Mouse (Mus musculus) brain, embryonic 14.5 days (tissue): Measurements from ENCODE around the gene Olfr218. TPM values are rescaled to one million over a fixed set of nuclear protein-coding genes. Genes with fewer than 3 reads are reported as not detected.
A peak's percentile ranks its signal among the peaks of the same experiment; 100 is the strongest.
"Not testable (repeated sequence)": the region's sequence is repeated elsewhere in the genome, so short reads cannot be mapped to it uniquely, and the experiment has no call there.

ENCODE experiments used
- DNase-seq: peaks from one replicate; pipeline ENCODE4 v3.0.0-alpha.2; 2011; ENCODE audit warnings: low read depth
- CTCF ChIP-seq: fragments of 200-500 bp; IDR thresholded peaks from 2 replicates; pipeline ENCODE4 v1.5.1; 2012; ENCODE audit warnings: inconsistent platforms, mild to moderate bottlenecking, moderate library complexity, borderline replicate concordance; ENCODE audit not compliant: insufficient read depth, insufficient read length; ENCODE audit errors: extremely low read depth
- POLR2A ChIP-seq: fragments of 200-500 bp; IDR thresholded peaks from 2 replicates; pipeline ENCODE4 v1.6.1; 2012; ENCODE audit warnings: mild to moderate bottlenecking, inconsistent platforms, borderline replicate concordance; ENCODE audit not compliant: poor library complexity, insufficient read depth, insufficient read length, severe bottlenecking; ENCODE audit errors: extremely low read depth
- polyA plus RNA-seq: library from polyadenylated mRNA; depleted of rRNA; stranded (reverse); fragments of >200 nt; gene quantifications from 2 replicates; pipeline ENCODE4 v1.2.3, GENCODE M21; 2012; rRNA removed

The Olfr218 gene
- not detected in 2 replicates for polyA plus RNA-seq

DNA sequence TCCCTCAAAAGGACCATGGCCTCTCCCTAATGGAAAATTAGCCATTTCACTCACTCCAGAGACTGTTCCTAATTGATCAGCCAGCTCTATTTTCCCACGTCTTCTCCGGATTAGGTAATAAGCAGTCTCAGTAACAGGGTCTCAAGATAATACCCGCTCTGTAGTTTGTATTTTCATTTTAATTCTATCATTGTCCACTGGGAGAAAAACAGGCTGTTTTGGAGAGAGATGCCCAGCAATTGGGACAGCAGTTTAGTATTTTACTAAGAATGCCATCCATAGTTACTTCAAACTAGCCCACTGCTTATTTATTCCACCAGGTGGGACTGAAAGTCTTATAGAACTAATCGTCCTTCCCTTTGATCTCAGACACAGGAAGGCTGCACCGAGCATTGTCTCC is at the start of gene Olfr218:
TSS of gene Olfr218 (plus strand) at position 301 of the 400 bp plus-strand sequence.
- DNase-seq: peak; percentile 1
- no peak for TF ChIP-seq POLR2A
- TF ChIP-seq CTCF: no peak

DNA sequence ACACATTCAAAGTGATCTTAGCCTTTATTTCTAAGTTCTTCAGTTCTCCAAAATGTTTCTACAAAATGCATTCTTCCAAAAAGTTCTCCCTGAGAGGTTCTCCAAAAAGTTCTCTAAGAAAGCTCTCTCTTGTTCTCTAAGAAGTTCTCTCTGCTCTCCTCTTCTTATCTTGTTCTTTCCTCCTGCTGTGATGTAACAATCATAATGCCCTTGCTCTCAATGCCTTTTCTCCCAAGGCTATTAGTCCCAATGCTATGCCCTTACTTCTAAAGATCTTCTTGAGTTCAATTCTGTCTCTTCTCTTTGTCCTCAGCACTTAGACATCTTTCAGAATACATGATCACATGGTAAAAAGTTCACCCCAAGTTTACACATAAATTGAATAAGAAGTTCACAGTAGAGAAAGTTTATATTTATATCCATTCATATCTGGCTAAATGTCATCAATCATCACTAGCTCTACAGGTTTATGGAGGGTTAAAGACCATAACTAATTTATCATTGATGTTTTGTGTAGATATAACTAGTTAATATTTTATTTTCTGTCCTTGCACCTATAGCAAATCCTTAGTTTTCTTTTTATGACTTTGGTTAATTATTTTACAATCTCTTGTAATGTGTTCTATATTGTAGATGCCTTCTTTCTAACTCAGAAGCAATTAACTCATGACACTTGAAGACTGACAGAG is 23.3 kb upstream of the Olfr218 start:
- DNase-seq: no peak
- no peak for TF ChIP-seq POLR2A
- no peak for TF ChIP-seq CTCF

DNA sequence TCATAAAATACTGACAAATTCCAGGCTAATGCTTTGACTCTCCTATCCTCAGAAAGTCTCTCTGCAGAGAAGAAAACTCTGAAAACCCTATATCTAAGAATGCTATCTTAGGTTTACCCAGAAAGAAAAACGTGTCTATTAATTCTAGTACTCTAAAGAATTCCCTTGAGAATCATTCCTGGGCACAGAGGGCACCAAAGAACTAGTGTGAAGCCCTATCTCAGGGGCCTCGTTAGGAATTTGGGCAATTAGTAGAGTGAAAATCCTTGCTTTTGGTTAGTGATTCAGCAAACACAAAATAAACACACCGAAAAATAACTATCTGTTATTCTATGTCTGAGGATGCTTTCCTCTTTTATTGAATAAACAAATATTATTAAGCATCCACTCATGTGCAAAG is 7.1 kb upstream of the Olfr218 start, which contains the start of gene Olfr1406:
TSS of gene Olfr1406 (minus strand) at position 101 of the 400 bp plus-strand sequence.
- no peak for DNase-seq
- no peak for TF ChIP-seq POLR2A
- TF ChIP-seq CTCF: no peak

DNA sequence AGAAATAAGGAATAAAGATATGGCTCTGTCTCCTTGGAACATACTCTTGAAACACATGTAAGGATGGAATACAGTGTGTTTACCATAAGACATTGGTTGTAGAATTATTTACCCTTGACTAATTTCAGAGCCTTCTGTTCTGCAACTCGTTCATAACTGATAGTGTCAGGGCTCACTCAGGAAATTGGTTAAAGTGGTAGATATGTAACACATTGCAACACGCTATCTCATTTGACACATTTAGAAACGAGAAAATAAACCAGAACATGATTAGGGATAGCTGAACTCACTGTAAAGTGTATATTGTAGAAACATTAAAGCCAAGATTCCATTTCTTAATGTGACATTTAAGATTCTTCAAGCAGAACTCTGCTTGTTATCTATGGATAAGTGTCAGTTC is 5.5 kb upstream of the Olfr218 start:
- TF ChIP-seq POLR2A (no peak), CTCF (no peak)
- DNase-seq: no peak

DNA sequence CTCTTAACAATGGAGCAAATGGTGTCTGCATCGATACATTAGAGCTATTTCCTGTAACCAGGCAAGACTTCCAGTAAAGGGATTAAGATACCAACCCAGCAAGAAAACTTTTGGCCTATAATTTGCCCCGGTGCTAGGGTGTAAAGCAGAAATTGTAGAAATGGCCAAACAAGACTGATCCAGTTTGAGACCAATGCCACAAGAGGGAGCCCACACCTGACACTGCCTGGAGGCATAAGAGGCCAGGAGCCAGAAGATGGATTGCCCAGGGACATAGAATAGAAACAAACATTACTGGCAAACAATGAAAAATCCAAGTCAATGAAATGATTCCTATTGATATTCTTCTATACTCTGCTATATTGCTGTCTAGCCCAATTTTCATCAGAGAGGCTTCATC is 1.2 kb upstream of the Olfr218 start:
- no peak for TF ChIP-seq POLR2A
- TF ChIP-seq CTCF: no peak

DNA sequence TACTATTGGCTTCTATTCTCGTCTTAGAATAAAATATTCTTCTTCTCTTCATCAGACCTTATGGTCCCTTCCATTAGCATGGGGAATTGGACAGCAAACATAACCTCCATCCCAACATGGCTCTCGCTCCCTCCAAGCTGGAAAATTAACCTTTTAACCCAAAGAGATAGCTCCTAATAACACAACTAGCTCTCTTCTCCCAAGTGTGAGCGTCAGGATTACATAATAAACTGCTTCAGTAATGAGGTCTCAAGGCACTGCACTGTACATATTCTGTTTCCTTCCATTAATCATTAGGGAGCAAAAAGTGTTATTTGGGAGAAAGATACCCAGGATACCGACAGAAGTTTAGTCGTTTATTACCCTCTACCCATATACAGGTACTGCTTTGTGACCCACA is 14.5 kb downstream of the Olfr218 start, which contains the start of gene Olfr1404:
TSS of gene Olfr1404 (plus strand) at position 301 of the 400 bp plus-strand sequence.
- TF ChIP-seq POLR2A: no peak
- no peak for TF ChIP-seq CTCF
- no peak for DNase-seq

More for the DNA sequence above, 1.2 kb upstream of the Olfr218 start:
- DNase-seq: no peak

DNA sequence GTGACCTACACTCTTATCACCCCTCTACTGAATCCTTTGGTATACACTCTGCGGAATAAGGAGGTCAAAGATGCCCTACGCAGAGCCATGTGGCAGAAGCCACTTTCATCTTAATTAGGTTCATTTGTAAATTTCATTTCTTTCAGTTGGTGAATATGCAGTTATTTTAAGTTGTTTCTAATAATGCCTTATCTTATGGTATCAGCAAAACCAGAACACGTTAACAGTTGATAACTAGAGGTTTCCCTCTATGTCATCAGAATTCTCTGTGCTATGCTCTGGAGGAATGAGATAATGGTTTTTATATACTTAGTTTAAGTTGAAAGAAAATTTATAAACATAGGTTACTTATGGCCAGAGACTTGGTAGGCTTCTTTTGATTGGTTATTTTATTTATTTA is 18.9 kb downstream of the Olfr218 start:
- TF ChIP-seq POLR2A (no peak), CTCF (no peak)
- DNase-seq: no peak

DNA sequence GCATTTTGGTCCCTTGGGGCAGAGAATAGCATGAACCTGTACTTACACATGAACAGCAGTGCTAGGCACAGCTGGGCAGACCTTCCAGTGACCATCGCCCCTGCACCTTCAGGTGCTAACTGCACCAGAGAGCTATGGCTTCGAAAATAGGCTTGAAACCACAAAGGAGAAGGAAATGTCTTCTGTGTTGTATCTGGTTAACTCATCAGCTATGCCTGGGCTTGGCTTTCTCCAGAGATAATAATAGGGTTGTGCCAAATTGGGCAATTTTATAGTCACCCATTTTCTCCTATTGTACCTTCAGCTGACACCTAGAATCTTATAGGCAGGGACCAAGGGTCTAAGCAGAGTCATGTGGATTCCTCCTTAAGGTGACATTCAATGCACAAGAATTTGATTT is 29.5 kb downstream of the Olfr218 start, which contains the start of gene Fcer1a:
TSS of gene Fcer1a (minus strand) at position 134 of the 400 bp plus-strand sequence.
- no peak for TF ChIP-seq CTCF
- no peak for TF ChIP-seq POLR2A
- DNase-seq: no peak

DNA sequence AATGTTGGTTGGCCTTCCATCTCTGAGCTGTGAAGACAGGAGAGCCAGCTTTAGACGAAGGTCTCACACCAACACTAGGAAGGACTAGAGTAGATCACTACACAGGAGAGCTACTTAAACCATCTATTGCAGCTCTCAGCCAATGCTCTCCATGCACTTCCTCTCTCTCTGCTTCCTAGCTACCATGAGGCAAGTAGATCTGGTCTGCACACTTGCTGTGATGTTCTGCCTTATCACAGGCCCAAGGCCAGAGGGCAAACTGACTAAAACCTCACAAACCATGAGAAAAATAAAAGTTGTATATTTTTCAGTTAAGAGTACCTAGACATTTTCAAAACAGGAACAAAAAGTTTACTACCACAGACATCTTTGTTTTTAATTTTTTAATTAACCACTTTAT is 39.4 kb downstream of the Olfr218 start:
- not testable (repeated sequence) for DNase-seq

DNA sequence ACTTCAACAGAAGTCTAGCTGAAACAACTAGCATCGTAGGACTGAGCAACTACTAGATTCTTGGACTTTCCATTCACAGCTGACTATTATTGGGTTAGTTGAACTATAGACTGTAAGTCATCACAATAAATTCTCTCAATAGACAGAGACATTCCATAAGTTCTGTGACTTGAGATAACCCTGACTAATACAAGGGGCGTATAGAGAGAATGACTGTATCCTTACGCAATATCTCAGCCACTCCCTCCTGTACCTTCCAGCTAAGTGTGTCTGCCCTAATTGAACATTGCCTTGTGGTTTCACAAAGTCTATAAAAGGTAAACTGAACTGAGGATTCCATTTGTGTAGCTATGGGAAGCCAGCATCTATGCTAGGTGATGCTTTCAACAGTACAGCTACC is 52.3 kb downstream of the Olfr218 start:
- TF ChIP-seq POLR2A (no peak), CTCF (no peak)
- DNase-seq: no peak

Other genes with a start within 250 kb of the Olfr218 start
- not detected in 2 replicates for gene Olfr16, start 247.4 kb upstream of the Olfr218 start, polyA plus RNA-seq
- not detected in 2 replicates for gene Olfr1408, start 60.4 kb upstream of the Olfr218 start, polyA plus RNA-seq
- gene Olfr1406, start 7.2 kb upstream of the Olfr218 start, polyA plus RNA-seq: not detected in 2 replicates
- gene Olfr1404, start 14.6 kb downstream of the Olfr218 start, polyA plus RNA-seq: not detected in 2 replicates
- not detected in 2 replicates for gene Fcer1a, start 29.4 kb downstream of the Olfr218 start, polyA plus RNA-seq
- gene Olfr418, start 68.2 kb downstream of the Olfr218 start, polyA plus RNA-seq: not detected in 2 replicates
- gene Mptx2, start 80.0 kb downstream of the Olfr218 start, polyA plus RNA-seq: not detected in 2 replicates
- 87.4 and 106 TPM in 2 replicates for gene Ackr1, start 135.9 kb downstream of the Olfr218 start, polyA plus RNA-seq
- gene Aim2, start 153.1 kb downstream of the Olfr218 start, polyA plus RNA-seq: 3.2 and 5.3 TPM in 2 replicates
- 282 and 393 TPM in 2 replicates for gene Cadm3, start 169.9 kb downstream of the Olfr218 start, polyA plus RNA-seq